Mouse (Mus musculus): ENCODE measurements around the gene Cntn6. TPM values are rescaled to one million over a fixed set of nuclear protein-coding genes. Genes with fewer than 3 reads are reported as not detected.

Gene Cntn6
- polyA plus RNA-seq, 1 experiment: 0.04 TPM

DNA sequence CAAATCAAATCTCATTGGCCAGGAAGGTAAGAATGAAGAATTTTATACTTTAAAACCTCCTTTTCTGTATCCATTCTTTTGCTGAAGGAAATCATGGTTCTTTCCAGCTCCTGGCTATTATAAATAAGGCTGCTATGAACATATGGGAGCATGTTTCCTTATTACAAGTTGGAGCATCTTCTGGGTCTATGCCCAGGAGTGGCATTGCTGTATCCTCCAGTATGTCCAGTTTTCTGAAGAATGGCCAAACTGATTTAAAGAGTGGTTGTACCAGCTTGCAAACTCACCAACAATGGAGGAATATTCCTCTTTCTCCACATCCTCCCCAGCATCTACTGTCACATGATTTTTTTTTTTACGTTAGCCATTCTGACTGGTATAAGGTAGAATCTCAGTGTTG, 241.7 kb downstream of the Cntn6 start:
- WGBS: 88% methylated on average over 1 of the region's 1 CpGs
- DNase-seq: no peak

DNA sequence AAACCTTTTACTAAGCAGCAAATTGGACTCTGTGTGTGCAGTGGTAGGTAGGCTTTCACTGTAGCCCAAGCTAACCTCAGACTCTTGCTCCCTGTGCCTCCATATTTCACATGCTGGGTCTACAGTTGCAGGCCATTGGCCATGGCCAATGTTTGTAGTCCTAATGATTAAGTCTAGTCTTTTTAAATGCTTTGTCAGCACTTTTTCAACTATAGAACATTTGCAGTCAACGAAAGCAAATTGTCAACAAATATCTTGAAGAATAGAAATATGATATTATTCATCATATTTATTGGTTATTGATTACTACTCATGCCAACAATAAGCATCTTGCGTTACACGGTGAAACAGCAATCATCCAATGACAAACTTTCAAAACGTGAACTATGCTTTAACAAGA, 246.4 kb downstream of the Cntn6 start:
- DNase-seq: no peak
- whole genome bisulfite sequencing: 79% methylated on average over 4 of the region's 4 CpGs
- no peak for TF ChIP-seq POLR2A (IDR thresholded peaks at IDR 0.05; ENCODE audit: borderline replicate concordance, extremely low read depth, low read depth, low read length)
- TF ChIP-seq CTCF (IDR thresholded peaks at IDR 0.05; ENCODE audit: insufficient read depth, low read length): no peak
- no peak overlapping the region for H3K4me3 ChIP-seq (replicated peaks; ENCODE audit: extremely low read depth, low read depth, low read length)
- H3K4me1 ChIP-seq (ENCODE audit: control insufficient read depth, insufficient read depth, low read length): no peaks in the 10 kb centered on the region

More for the DNA sequence above, 241.7 kb downstream of the Cntn6 start:
- Histone ChIP-seq H3K4me3 (replicated peaks; ENCODE audit: extremely low read depth, low read depth, low read length) (no peak overlapping the region), H3K4me1 (ENCODE audit: control insufficient read depth, insufficient read depth, low read length) (no peaks in the 10 kb centered on the region)
- TF ChIP-seq POLR2A (IDR thresholded peaks at IDR 0.05; ENCODE audit: borderline replicate concordance, extremely low read depth, low read depth, low read length): no peak
- TF ChIP-seq CTCF (IDR thresholded peaks at IDR 0.05; ENCODE audit: insufficient read depth, low read length): no peak

DNA sequence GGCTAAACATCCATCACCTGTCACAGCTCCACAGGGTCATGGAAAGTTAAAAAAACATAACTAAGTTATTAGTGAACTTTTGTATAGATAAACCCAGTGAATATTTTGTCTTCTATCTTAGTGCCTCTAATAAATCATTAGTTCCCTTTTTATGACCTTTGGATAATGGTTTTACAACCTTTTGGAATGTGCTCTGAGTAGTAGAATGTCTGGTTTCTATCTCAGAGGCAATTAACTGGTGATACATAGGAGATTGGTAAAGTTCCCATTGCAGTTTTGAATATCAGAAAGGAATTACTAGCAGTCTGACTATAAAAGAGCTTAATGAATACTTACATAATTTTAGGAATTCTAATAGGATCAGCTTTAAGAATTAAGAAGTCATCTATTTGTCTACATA, 265.5 kb downstream of the Cntn6 start:
- no peak for DNase-seq
- Histone ChIP-seq H3K4me3 (replicated peaks; ENCODE audit: extremely low read depth, low read depth, low read length) (no peak overlapping the region), H3K4me1 (ENCODE audit: control insufficient read depth, insufficient read depth, low read length) (no peaks in the 10 kb centered on the region)
- no peak for TF ChIP-seq CTCF (IDR thresholded peaks at IDR 0.05; ENCODE audit: insufficient read depth, low read length)

GRCm38 (mm10) chr6:104761226-104761625, 268.6 kb downstream of the Cntn6 start:
- no peak for DNase-seq
- WGBS: 84% methylated on average over 3 of the region's 3 CpGs
- Histone ChIP-seq H3K4me1 (ENCODE audit: control insufficient read depth, insufficient read depth, low read length) (no peaks in the 10 kb centered on the region), H3K4me3 (replicated peaks; ENCODE audit: extremely low read depth, low read depth, low read length) (no peak overlapping the region)
- TF ChIP-seq POLR2A (IDR thresholded peaks at IDR 0.05; ENCODE audit: borderline replicate concordance, extremely low read depth, low read depth, low read length) (no peak), CTCF (IDR thresholded peaks at IDR 0.05; ENCODE audit: insufficient read depth, low read length) (no peak)

- WGBS: 84% methylated on average over 3 of the region's 3 CpGs
- no peak for TF ChIP-seq POLR2A (IDR thresholded peaks at IDR 0.05; ENCODE audit: borderline replicate concordance, extremely low read depth, low read depth, low read length)
- no peak overlapping the region for H3K4me3 ChIP-seq (replicated peaks; ENCODE audit: extremely low read depth, low read depth, low read length)
- H3K4me1 ChIP-seq (ENCODE audit: control insufficient read depth, insufficient read depth, low read length): no peaks in the 10 kb centered on the region
- DNase-seq: no peak
Measured at GRCm38 (mm10) chr6:104783891-104784290, 291.3 kb downstream of the Cntn6 start.

GRCm38 (mm10) chr6:104787502-104787901, 294.9 kb downstream of the Cntn6 start:
- DNase-seq: no peak
- Histone ChIP-seq H3K4me3 (replicated peaks; ENCODE audit: extremely low read depth, low read depth, low read length) (no peak overlapping the region), H3K4me1 (ENCODE audit: control insufficient read depth, insufficient read depth, low read length) (no peaks in the 10 kb centered on the region)
- TF ChIP-seq CTCF (IDR thresholded peaks at IDR 0.05; ENCODE audit: insufficient read depth, low read length) (no peak), POLR2A (IDR thresholded peaks at IDR 0.05; ENCODE audit: borderline replicate concordance, extremely low read depth, low read depth, low read length) (no peak)
- WGBS: 70% methylated on average over 2 of the region's 2 CpGs

DNA sequence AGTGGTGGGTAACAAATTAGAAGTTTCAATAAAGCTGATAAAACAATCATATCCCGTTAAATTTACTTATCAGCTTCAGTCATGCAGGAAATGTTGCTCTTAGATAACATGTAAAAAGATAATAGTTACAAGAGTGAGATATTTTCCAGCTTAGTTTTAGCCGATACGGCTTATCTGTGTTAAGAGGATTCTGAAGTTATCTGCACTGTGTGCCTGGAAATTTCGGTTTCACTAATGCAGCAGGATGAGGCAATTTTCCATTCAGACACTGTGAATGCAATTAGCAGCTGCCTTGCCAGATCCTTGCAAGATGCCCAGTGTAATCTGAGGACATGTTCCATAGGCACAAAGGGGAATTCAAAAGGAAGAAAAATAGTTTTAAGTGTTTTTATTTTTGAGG, 315.9 kb downstream of the Cntn6 start:
- no peak for DNase-seq
- no peaks in the 10 kb centered on the region for H3K4me1 ChIP-seq (ENCODE audit: control insufficient read depth, insufficient read depth, low read length)
- H3K4me3 ChIP-seq (replicated peaks; ENCODE audit: extremely low read depth, low read depth, low read length): no peak overlapping the region
- 35% methylated on average over 4 of the region's 4 CpGs for WGBS
- TF ChIP-seq POLR2A (IDR thresholded peaks at IDR 0.05; ENCODE audit: borderline replicate concordance, extremely low read depth, low read depth, low read length) (no peak), CTCF (IDR thresholded peaks at IDR 0.05; ENCODE audit: insufficient read depth, low read length) (no peak)

GRCm38 (mm10) chr6:104815610-104816009, 323.0 kb downstream of the Cntn6 start:
- 86% methylated on average over 2 of the region's 2 CpGs for WGBS
- DNase-seq: no peak
- TF ChIP-seq CTCF (IDR thresholded peaks at IDR 0.05; ENCODE audit: insufficient read depth, low read length) (no peak), POLR2A (IDR thresholded peaks at IDR 0.05; ENCODE audit: borderline replicate concordance, extremely low read depth, low read depth, low read length) (no peak)
- no peak overlapping the region for H3K4me3 ChIP-seq (replicated peaks; ENCODE audit: extremely low read depth, low read depth, low read length)
- H3K4me1 ChIP-seq (ENCODE audit: control insufficient read depth, insufficient read depth, low read length): no peaks in the 10 kb centered on the region

DNA sequence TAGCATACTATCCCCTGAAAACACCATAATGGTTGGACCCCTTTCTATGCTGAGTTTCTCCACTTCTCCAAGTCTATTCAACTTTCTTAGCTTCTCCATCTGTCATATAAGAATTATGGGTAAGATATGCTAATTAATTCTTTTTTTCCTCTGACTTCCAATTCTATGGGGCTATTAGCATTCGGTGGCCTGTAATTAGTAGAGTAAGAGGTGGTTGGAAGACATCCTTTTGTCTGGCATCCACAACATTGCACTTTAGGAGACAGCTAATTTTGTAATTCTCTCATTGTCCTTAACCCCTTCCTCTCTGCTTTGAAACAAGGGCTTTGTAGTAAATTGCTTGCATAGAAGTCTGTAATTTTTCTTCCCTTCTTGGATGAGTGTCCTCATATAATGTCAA, 387.1 kb downstream of the Cntn6 start:
- no peak for TF ChIP-seq POLR2A (IDR thresholded peaks at IDR 0.05; ENCODE audit: borderline replicate concordance, extremely low read depth, low read depth, low read length)
- no peak for TF ChIP-seq CTCF (IDR thresholded peaks at IDR 0.05; ENCODE audit: insufficient read depth, low read length)
- no peak for DNase-seq
- WGBS: 70% methylated on average over 1 of the region's 1 CpGs
- Histone ChIP-seq H3K4me3 (replicated peaks; ENCODE audit: extremely low read depth, low read depth, low read length) (no peak overlapping the region), H3K4me1 (ENCODE audit: control insufficient read depth, insufficient read depth, low read length) (no peaks in the 10 kb centered on the region)

- H3K4me1 ChIP-seq (ENCODE audit: control insufficient read depth, insufficient read depth, low read length): no peaks in the 10 kb centered on the region
- H3K4me3 ChIP-seq (replicated peaks; ENCODE audit: extremely low read depth, low read depth, low read length): no peak overlapping the region
- TF ChIP-seq CTCF (IDR thresholded peaks at IDR 0.05; ENCODE audit: insufficient read depth, low read length): no peak
- no peak for TF ChIP-seq POLR2A (IDR thresholded peaks at IDR 0.05; ENCODE audit: borderline replicate concordance, extremely low read depth, low read depth, low read length)
- 66% methylated on average over 2 of the region's 2 CpGs for WGBS
- no peak for DNase-seq
Measured at GRCm38 (mm10) chr6:104884021-104884420, 391.4 kb downstream of the Cntn6 start.

GRCm38 (mm10) chr6:104885829-104886228, 393.2 kb downstream of the Cntn6 start:
- no peak for TF ChIP-seq POLR2A (IDR thresholded peaks at IDR 0.05; ENCODE audit: borderline replicate concordance, extremely low read depth, low read depth, low read length)
- no peak for TF ChIP-seq CTCF (IDR thresholded peaks at IDR 0.05; ENCODE audit: insufficient read depth, low read length)
- no peak for DNase-seq
- Histone ChIP-seq H3K4me1 (ENCODE audit: control insufficient read depth, insufficient read depth, low read length) (no peaks in the 10 kb centered on the region), H3K4me3 (replicated peaks; ENCODE audit: extremely low read depth, low read depth, low read length) (no peak overlapping the region)
